Mouse (Mus musculus) adrenal gland, postnatal 4 days (tissue): Measurements from ENCODE around the gene Arl5c. TPM values are rescaled to one million over a fixed set of nuclear protein-coding genes. Genes with fewer than 3 reads are reported as not detected.

Source experiments
- DNase-seq, 2 experiments: peaks; one replicate each; pipeline ENCODE4 v3.0.0; 2021 to 2022; ENCODE audit warnings: low spot score in 2 of 2, mixed read lengths in 2 of 2
- long read RNA-seq, 2 experiments: library from polyadenylated mRNA; stranded (forward); transcript quantifications; one replicate each; pipeline ENCODE4 v2.0.0; 2021
- total RNA-seq, 2 experiments: library from RNA; stranded (reverse); gene quantifications; 2 replicates each; pipeline ENCODE4 v1.2.3; 2021

Gene Arl5c
- 1 to 10 TPM; 1.6 to 1.9 TPM for total RNA-seq
- long read RNA-seq, experiment 1, partial matches to known transcripts: 0 of 1 reads
- long read RNA-seq, experiment 1, other reads (novel, unspliced or antisense): 1 of 1 reads
- long read RNA-seq, experiment 2, partial matches to known transcripts: 1 of 1 reads
- long read RNA-seq, experiment 2, other reads (novel, unspliced or antisense): 0 of 1 reads

DNA sequence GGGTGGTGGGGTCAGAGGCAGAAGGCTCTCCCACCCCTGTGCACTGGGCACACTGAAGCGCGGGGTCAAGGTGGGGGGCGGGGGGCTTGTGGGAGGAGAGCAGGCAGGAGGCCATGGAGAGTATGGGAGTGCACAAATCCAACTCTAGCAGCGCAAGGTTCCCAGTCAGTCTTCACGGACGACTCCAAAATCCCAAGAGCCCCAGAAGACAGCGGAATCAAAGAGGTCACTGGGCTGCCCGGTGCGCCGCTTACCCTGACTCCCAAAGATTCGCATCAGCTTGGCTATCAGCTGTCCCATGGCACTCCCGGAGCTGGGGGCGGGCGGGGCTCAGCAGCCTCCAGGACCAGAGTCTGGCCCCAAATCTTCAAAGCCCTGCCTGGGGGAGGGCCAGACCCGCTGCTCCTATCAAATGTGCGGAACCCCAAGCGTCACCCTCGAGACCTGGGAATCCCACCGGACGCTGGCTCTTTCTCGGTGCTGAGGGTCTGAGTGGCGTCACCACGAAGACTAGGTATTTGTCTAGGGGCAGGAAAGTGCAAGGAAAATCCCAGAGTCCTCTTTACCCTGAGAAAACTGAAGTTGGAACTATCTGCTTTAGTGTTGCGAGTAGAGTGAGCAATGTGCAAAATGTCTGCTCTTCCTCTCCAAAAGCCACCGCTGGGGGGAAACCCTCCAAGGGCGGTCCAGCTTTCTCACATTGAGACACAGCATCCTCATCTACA is at the start of gene Arl5c:
TSS of gene Arl5c (minus strand) at position 618 of the 725 bp plus-strand sequence.
- no peak for DNase-seq

GRCm38 (mm10) chr11:98045596-98045995 is 49.6 kb upstream of the Arl5c start:
- DNase-seq: no peak

DNA sequence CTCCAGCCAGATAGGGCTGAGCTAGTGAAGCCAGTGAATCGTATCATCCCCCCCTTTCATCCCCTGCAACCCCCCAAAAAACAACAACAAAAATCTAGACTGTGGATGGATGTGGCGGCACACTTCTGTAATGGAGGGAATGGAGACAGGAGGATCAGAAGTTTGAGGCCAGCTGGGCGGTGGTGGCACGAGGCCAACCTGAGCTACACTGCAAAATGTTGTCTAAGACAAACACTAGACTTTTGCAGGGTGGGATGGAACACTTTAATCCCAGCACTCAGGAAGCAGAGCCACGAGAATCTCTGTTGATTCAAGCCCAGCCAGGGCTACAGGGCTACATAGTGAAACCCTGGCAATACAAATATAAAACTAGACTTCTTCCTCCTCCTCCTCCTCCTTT is 48.1 kb upstream of the Arl5c start:
- no peak for DNase-seq

- DNase-seq: no peak
Measured at GRCm38 (mm10) chr11:98042741-98043140, 46.8 kb upstream of the Arl5c start.

- no peak for DNase-seq
Measured at GRCm38 (mm10) chr11:98040975-98041374, 45.0 kb upstream of the Arl5c start.

GRCm38 (mm10) chr11:98037871-98038270 is 41.9 kb upstream of the Arl5c start:
- DNase-seq: no peak

DNA sequence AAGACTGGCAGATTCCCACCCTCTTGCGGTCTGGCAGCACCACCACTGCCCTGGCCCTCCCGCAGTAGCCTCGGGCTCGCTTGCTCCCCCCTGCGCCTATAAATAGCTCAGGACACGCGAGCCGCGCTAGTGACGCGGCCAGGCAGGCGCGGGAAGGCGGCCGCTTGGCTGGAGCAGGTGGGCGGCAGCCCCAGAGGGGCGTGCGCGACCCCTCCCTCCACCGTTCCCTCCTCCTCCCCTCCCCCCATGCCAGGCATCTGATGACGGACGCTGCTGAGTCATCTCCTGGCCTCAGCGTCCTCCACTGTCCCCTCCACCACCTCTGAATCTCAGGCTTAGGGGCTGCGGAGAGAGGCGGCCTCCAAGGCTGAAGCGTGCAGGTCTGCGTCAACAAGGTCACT is 40.0 kb upstream of the Arl5c start:
- DNase-seq: peak in 1 of 2 experiments; percentile 25

- no peak for DNase-seq
Measured at GRCm38 (mm10) chr11:98034840-98035239, 38.9 kb upstream of the Arl5c start.

DNA sequence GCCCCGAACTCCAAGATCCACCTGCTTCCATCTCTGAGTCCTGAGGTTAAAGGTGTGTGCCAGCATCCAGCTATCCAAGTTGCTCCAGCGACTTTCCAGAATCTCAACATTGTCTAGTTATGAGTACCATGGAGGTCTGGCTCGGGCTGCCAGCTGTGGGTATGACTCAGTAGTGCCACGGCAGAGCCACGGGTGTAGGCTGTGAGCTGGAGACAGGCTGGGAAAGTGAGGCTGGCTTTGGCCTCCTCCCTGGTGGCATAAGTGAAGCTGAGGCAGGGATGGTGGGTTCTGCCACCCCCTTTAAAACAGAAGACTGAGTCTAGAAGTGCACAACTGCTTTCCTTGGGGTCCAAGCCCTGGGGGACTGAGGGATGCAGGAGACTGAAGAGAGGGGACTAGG is 38.1 kb upstream of the Arl5c start:
- no peak for DNase-seq

DNA sequence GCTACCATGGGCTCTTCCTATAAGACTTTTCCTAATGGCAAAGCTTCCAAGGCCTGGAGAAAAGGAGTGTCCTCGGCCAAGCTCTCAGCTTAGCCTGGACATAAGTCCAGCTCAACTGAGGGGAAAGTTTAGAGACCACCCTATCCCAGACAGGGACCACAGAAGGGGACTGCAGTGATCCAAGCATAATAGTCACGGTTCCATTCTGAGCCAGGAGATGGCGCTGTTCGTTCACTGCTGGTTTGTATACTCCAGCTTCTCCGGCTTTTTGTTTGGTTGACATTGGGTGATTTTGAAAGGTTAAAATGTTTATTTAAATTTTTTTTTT is 35.4 kb upstream of the Arl5c start:
- peak; percentile 56 to 64 for DNase-seq

DNA sequence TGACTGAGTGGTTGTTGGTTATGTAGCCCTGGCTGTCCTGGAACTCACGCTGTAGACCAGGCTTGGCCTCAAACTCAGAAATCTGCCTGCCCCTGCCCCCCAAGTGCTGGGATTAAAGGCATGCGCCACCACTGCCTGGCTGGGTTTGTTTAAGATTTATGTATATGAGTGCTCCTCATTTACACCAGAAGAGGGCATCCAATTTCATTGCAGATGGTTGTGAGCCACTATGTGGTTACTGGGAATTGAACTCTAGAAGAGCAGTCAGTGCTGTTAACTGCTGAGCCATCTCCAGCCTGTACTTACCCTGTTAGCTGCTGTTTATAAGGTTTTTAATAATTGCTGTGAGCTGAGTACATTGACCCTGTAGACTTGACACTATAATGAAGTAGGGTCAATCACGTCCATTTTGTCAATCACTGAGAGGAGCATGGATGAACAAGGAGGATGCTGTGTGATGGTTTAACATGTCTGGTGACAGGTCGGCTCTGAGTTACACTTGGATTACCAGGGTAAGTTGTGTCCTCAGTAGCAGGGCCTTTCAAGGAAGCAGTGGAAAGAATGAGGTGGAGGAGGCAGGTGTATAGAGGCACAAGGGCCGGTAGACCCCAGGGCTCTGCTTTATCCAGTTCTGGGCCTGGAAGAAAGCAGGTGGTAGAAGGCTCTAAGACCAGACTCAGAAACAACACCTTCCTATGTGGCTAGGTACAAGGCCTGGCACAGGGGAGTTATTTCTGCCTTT is 34.9 kb upstream of the Arl5c start:
- no peak for DNase-seq

DNA sequence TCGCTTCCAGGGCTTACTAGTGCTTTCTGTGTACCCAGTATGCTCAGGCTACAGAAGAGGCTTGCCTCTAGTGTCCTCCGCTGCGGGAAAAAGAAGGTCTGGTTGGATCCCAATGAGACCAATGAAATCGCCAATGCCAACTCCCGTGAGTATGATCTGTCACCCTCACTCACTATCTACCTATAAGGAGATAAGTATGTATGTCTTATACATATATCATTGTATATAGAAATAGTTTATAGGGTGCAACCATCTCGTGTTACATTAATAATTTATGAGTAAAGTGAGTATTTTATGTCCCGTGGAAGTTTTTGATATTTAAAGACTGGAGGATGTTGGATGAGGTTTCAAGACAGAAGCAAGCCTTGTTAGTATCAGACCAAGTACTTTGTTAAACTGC is 31.8 kb upstream of the Arl5c start:
- no peak for DNase-seq

- DNase-seq: no peak
Measured at GRCm38 (mm10) chr11:98027297-98027688, 31.3 kb upstream of the Arl5c start.

DNA sequence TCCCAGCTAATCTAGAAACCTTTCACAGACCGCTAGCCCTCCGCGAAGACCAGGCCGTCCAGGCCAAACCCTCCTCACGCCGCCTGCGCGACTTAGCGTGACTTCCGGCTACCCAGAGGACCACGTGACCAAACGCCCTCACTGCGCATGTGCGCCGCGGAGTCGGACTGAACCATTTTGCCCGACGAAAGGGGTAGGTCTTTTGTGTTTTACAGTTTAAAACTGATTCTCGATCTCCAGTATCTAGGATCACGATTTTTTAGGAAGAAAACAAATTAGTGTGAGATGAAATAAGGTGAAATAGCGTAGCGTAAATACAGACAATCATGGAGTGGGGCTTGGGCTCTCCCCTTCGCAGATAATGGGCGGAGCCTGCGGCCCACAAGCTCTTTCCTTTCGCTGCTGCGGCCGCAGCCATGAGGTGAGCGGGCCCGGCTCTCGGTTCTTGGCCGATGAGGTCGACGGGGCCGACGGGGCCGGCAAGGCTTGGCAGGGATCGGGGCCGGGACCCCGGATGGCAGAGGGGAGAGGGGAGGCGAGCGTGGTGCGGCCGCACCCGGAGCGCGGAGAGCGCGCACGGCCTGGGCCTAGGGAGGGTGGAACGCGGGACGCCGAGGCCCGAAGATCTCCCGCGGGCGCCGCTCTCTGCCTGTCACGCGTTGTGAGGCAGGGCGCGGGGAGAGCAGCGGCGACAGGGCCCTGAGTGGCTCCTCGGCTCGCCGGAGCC is 30.8 kb upstream of the Arl5c start, which contains the start of gene Rpl19:
TSS of gene Rpl19 (plus strand) at position 141 of the 727 bp plus-strand sequence.
- DNase-seq: peak; percentile 84 to 88

GRCm38 (mm10) chr11:98026248-98026569 is 30.2 kb upstream of the Arl5c start:
- no peak for DNase-seq

- no peak for DNase-seq
Measured at GRCm38 (mm10) chr11:98024516-98024915, 28.5 kb upstream of the Arl5c start.

- DNase-seq: peak; percentile 41 to 51
Measured at GRCm38 (mm10) chr11:98022555-98023371, 26.8 kb upstream of the Arl5c start, which contains the start of gene Cacnb1. Gene Cacnb1 (minus strand): TSS chr11:98023034.

DNA sequence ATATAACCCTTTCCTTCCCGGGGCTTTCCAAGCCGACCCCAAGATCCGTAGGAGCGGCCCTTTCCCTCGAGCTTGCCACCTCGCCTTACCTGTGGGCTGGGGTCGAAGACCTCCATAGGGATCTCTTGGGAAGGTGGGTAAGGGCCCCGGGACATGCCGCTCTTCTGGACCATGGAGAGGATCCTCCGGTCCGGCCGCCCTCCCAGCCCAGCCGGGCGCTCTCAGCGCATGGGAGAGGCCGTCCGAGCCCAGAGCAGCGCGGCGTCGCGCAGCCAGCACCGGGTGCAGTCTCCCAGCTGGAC is 26.2 kb upstream of the Arl5c start:
- no peak for DNase-seq

DNA sequence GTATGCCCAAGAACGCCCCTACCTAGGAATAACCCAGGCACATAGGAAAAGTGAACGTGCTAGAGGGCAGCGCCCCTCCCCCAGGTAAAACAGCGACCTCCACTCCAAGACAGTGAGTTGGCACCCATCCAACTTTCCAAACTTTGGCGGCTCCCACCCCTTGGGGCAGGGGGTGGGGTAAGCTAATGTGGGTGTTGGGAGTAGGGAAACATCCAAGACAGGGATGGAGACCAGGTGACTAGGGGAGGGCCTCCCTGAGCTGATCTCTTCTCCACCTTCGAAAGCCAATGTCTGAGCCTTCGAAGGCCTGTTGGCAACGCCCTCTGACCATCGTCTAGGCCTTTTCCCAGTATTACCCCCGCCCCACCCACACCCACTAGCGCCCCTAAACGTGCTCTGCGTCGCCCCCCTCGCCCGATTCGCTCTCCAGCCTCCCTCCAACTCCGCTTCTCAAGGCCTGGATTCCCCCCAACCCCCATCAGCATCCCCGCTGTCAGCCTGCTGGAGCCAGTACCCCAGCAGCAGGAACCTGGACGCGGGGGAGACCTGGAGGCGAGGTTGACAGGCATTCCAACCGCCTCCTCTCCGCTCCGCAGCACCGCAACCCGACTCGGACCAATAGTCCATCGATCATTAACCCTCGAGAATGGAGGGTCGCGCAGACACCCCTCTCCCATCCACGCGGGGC is 25.7 kb upstream of the Arl5c start:
- DNase-seq: no peak

DNA sequence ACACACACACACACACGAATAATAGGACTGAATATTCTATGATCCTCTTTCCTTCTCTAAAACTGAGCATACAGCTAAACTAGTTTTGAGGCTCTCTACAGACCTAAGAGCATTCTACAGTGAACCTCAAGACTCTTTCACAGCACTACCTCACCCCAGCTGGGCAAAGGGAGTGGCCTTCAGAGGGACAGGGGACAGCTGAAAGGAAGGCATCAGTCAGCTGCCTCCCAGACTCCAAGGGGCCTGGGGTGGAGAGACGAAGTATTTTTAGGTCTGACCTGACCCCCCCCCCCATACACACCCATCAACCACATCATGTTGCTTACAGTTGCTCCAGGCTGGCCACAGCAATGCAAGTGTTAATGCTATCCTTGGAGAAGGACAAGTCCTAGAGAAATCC is 25.1 kb upstream of the Arl5c start:
- no peak for DNase-seq

DNA sequence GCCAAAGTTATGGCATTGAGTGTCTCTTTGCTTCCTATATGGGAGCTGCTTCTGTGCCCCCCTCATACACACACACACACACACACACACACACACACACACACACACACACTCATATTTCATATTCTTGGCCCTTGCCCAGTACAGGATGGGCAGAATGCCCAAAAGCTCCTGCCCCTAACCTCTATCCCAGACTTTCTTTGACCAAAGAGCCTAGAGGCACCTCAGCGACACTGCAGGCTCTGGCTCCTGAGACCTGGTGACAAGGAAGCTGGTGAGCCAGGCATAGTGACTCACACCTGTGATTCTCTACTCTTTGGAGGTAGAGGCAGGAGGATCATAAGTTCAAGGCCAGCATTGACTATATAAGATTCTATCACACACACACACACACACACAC is 24.7 kb upstream of the Arl5c start:
- no peak for DNase-seq
